ENCODE assay signal across 13 mouse cellular contexts in genomic region chr2:27710871-27711382, GRCm38 (mm10). TPM values are rescaled to one million over a fixed set of nuclear protein-coding genes. Genes with fewer than 3 reads are reported as not detected.
DNase-seq lines count a peak whose midpoint lies in the region; ATAC-seq lines count a peak whose summit lies in the region.
"Had no signal": no experiment of that assay in that cellular context is flagged by ENCODE, and none has a peak within 500 bp of the region (broad histone marks: within the 10 kb centered on the region; RNA-seq: fewer than 3 reads in every experiment).

No protein-coding gene starts in this region.

- WGBS in heart, embryonic 12.5 days = 24% methylated on average over 3 of the region's 3 CpGs
- 34% methylated on average over 3 of the region's 3 CpGs for WGBS in heart, embryonic 11.5 days (ENCODE audit: insufficient replicate concordance)

- H3K36me3 ChIP-seq in heart, embryonic 12.5 days = no peaks in the 10 kb centered on the region
- no peaks in the 10 kb centered on the region for H3K36me3 ChIP-seq in heart, embryonic 11.5 days (ENCODE audit: control insufficient read depth, insufficient read depth, low read length)
- H3K36me3 ChIP-seq: liver, embryonic 15.5 days; midbrain, embryonic 15.5 days had no signal

- intact Hi-C loops in left cerebral cortex, postnatal 4 days (cut with DNase I) = no loop called here
- intact Hi-C loops in left cerebral cortex, postnatal 25 days (cut with DNase I) = no loop called here

- H3K27me3 ChIP-seq in heart, embryonic 12.5 days (replicated peaks) = no peaks in the 10 kb centered on the region
- H3K27me3 ChIP-seq in heart, embryonic 11.5 days (ENCODE audit: control insufficient read depth, insufficient read depth, low read length) = no peaks in the 10 kb centered on the region
- H3K27me3 ChIP-seq: liver, embryonic 15.5 days; midbrain, embryonic 15.5 days had no signal

- peak overlapping the region; percentile 9; the same call in 1 of the 2 replicates for H3K4me2 ChIP-seq in heart, embryonic 12.5 days
- H3K4me2 ChIP-seq in heart, embryonic 11.5 days = no peak overlapping the region
- H3K4me2 ChIP-seq: liver, embryonic 15.5 days; midbrain, embryonic 15.5 days had no signal

- peak; percentile 39 for DNase-seq in left cerebral cortex, postnatal 4 days
- no peak for DNase-seq in left cerebral cortex, postnatal 25 days (ENCODE audit: low spot score in 2 of 2)
- peak; percentile 44 for DNase-seq in adipocyte (ENCODE audit: low spot score)
- peak; percentile 70 for DNase-seq in kidney, postnatal 14 days
- DNase-seq in c-Kit-positive CD71-positive TER-119-positive erythroid progenitor cells, embryonic 14.5 days (ENCODE audit: low spot score) = no peak
- DNase-seq: cerebellum, postnatal 36 days; layer of hippocampus, adult 9-11 months; thymus, adult 18-20 months had no signal

- no peak for ATAC-seq in heart, embryonic 12.5 days (ENCODE audit: insufficient number of reproducible peaks, low FRiP score)
- no peak; the same call in 1 of the 2 replicates for ATAC-seq in heart, embryonic 11.5 days (replicated peaks; ENCODE audit: insufficient number of reproducible peaks, low FRiP score, low TSS enrichment)
- ATAC-seq in activated CD4-positive, CD25-positive, alpha-beta regulatory T cell, adult 4 months = no peak
- ATAC-seq: midbrain, embryonic 15.5 days had no signal

- H3K4me1 ChIP-seq in heart, embryonic 12.5 days (replicated peaks) = peaks cover 81% of the 10 kb centered on the region
- H3K4me1 ChIP-seq in heart, embryonic 11.5 days (ENCODE audit: control insufficient read depth, insufficient read depth, low read length) = peaks cover 60% of the 10 kb centered on the region
- H3K4me1 ChIP-seq: midbrain, embryonic 15.5 days had no signal

- H3K27ac ChIP-seq in heart, embryonic 12.5 days (ENCODE audit: poor library complexity, severe bottlenecking) = no peak overlapping the region
- H3K27ac ChIP-seq in heart, embryonic 11.5 days (ENCODE audit: low read depth, low read length) = no peak overlapping the region
- H3K27ac ChIP-seq: midbrain, embryonic 15.5 days had no signal

- H3K9ac ChIP-seq in heart, embryonic 12.5 days = no peak overlapping the region
- H3K9ac ChIP-seq in heart, embryonic 11.5 days (ENCODE audit: low read depth, low read length) = no peak overlapping the region
- H3K9ac ChIP-seq: liver, embryonic 15.5 days; midbrain, embryonic 15.5 days had no signal

- H3K9me3 ChIP-seq in heart, embryonic 12.5 days (replicated peaks) = no peaks in the 10 kb centered on the region
- H3K9me3 ChIP-seq in heart, embryonic 11.5 days (replicated peaks; ENCODE audit: control insufficient read depth, low read length) = no peaks in the 10 kb centered on the region
- H3K9me3 ChIP-seq: liver, embryonic 15.5 days; midbrain, embryonic 15.5 days had no signal

- H3K4me3 ChIP-seq in heart, embryonic 12.5 days = no peak overlapping the region
- H3K4me3 ChIP-seq in heart, embryonic 11.5 days (ENCODE audit: low read depth, low read length) = no peak overlapping the region
- H3K4me3 ChIP-seq: liver, embryonic 15.5 days; midbrain, embryonic 15.5 days had no signal

RNA-seq across cellular contexts. Expression of gene Rxra, which starts 34.7 kb away (rescaled TPM):
- 7.8 and 8.6 TPM in 2 replicates for polyA plus RNA-seq in heart, embryonic 12.5 days (2016; fragmentation: Nextera tagmentation; extraction: Ambion mirVana)
- polyA plus RNA-seq in heart, embryonic 11.5 days (2014; fragmentation: Nextera tagmentation; extraction: Ambion mirVana) = 4.2 and 5.2 TPM in 2 replicates
- total RNA-seq in left cerebral cortex, postnatal 4 days (2021) = 10 to 100 TPM in 1 of 2 experiments, 1 to 10 TPM in 1; 8.8 to 12.8 TPM
- 10 to 100 TPM; 18.7 to 21.2 TPM for total RNA-seq in left cerebral cortex, postnatal 25 days (2021)
- 10 to 100 TPM in 1 of 2 experiments, 1 to 10 TPM in 1; 7.7 to 11.7 TPM for polyA plus RNA-seq in activated CD4-positive, CD25-positive, alpha-beta regulatory T cell, adult 4 months (2017; shearing (Covaris generic))

Comparison
In these comparisons a context has a peak if more than half of its experiments do, and no peak if none do; other contexts are left out.
1. DNase-seq: peak in left cerebral cortex, postnatal 4 days (single experiment), adipocyte (single experiment) and kidney, postnatal 14 days (single experiment); none in left cerebral cortex, postnatal 25 days (0 of 2) and c-Kit-positive CD71-positive TER-119-positive erythroid progenitor cells, embryonic 14.5 days (single experiment).